Mouse (Mus musculus) MEL (cell line): ENCODE measurements around the gene Ppm1m. TPM values are rescaled to one million over a fixed set of nuclear protein-coding genes. Genes with fewer than 3 reads are reported as not detected.

Experiments
- DNase-seq: peaks from one replicate; pipeline ENCODE4 v3.0.0; 2011; ENCODE audit warnings: low read depth, low spot score
- H3K27ac ChIP-seq: 2 replicates; pipeline ENCODE4 v1.5.1; 2012; ENCODE audit warnings: low read depth, mild to moderate bottlenecking, control low read depth, low read length, moderate library complexity; ENCODE audit not compliant: control insufficient read depth
- H3K27me3 ChIP-seq, 2 experiments: fragments of 150-350 bp in 1 of 2; sonication (generic) in 1 of 2; 2 replicates each; pipeline ENCODE4 v1.6.1; 2012; ENCODE audit warnings: low read length in 2 of 2, mild to moderate bottlenecking in 2 of 2, improper control_type of control experiment in 1 of 2, moderate library complexity in 1 of 2; ENCODE audit not compliant: insufficient read depth in 2 of 2, control insufficient read depth in 1 of 2
- H3K36me3 ChIP-seq, 2 experiments: 2 replicates each; pipeline ENCODE4 v1.6.1; 2012 to 2014; ENCODE audit warnings: low read length in 2 of 2, improper control_type of control experiment in 1 of 2, inconsistent platforms in 1 of 2, mild to moderate bottlenecking in 1 of 2; ENCODE audit not compliant: insufficient read depth in 2 of 2, control insufficient read depth in 1 of 2
- H3K4me1 ChIP-seq, 2 experiments: fragments of 150-350 bp in 1 of 2; sonication (generic) in 1 of 2; 2 replicates each; pipeline ENCODE4 v1.6.1; 2012; ENCODE audit warnings: low read length in 2 of 2, improper control_type of control experiment in 1 of 2, mild to moderate bottlenecking in 1 of 2; ENCODE audit not compliant: insufficient read depth in 2 of 2, control insufficient read depth in 1 of 2
- H3K4me3 ChIP-seq, 2 experiments: fragments of 150-350 bp in 1 of 2; sonication (generic) in 1 of 2; 2 replicates each; pipeline ENCODE4 v1.5.1; 2012; ENCODE audit warnings: low read depth in 2 of 2, low read length in 2 of 2, mild to moderate bottlenecking in 2 of 2, moderate library complexity in 2 of 2, control low read depth in 1 of 2, improper control_type of control experiment in 1 of 2; ENCODE audit not compliant: control insufficient read depth in 1 of 2, insufficient read depth in 1 of 2
- H3K79me2 ChIP-seq: 2 replicates; pipeline ENCODE4 v1.6.1; 2012; ENCODE audit warnings: mild to moderate bottlenecking, low read length, moderate library complexity; ENCODE audit not compliant: control insufficient read depth, poor library complexity, insufficient read depth
- H3K9ac ChIP-seq: 2 replicates; pipeline ENCODE4 v1.6.1; 2012; ENCODE audit warnings: low read depth, mild to moderate bottlenecking, control low read depth, low read length, moderate library complexity; ENCODE audit not compliant: control insufficient read depth, poor library complexity, severe bottlenecking
- H3K9me3 ChIP-seq: fragments of 150-350 bp; sonication (generic); replicated peaks from 2 replicates; pipeline ENCODE4 v1.6.1; 2012; ENCODE audit warnings: mild to moderate bottlenecking, low read length, improper control_type of control experiment, moderate library complexity; ENCODE audit not compliant: insufficient read depth
- BHLHE40 ChIP-seq: IDR thresholded peaks from 2 replicates; pipeline ENCODE4 v1.6.1; 2012; ENCODE audit warnings: low read depth, mild to moderate bottlenecking, inconsistent platforms, low read length, improper control_type of control experiment, borderline replicate concordance
- CHD1 ChIP-seq: IDR thresholded peaks from 2 replicates; pipeline ENCODE4 v1.6.1; 2012; ENCODE audit warnings: low read depth, mild to moderate bottlenecking, inconsistent platforms, low read length, improper control_type of control experiment
- CHD2 ChIP-seq: IDR thresholded peaks from 2 replicates; pipeline ENCODE4 v1.6.1; 2011; ENCODE audit warnings: low read length, improper control_type of control experiment
- CTCF ChIP-seq, 3 experiments: IDR thresholded peaks in 2 of 3; conservative IDR thresholded peaks in 1 of 3; 2 replicates each; pipeline ENCODE4 v1.5.1; 2011 to 2012; ENCODE audit warnings: low read length in 3 of 3, low read depth in 2 of 3, mild to moderate bottlenecking in 2 of 3, improper control_type of control experiment in 1 of 3, inconsistent platforms in 1 of 3, mixed read lengths in 1 of 3, moderate library complexity in 1 of 3; ENCODE audit not compliant: control insufficient read depth in 1 of 3, insufficient read depth in 1 of 3, poor library complexity in 1 of 3, severe bottlenecking in 1 of 3
- E2F4 ChIP-seq: IDR thresholded peaks from 2 replicates; pipeline ENCODE4 v1.6.1; 2011; ENCODE audit warnings: low read depth, low read length, improper control_type of control experiment, borderline replicate concordance
- ELF1 ChIP-seq: IDR thresholded peaks from 2 replicates; pipeline ENCODE4 v1.6.1; 2014; ENCODE audit warnings: low read depth, mild to moderate bottlenecking, inconsistent platforms, low read length, improper control_type of control experiment, moderate library complexity
- GABPA ChIP-seq: IDR thresholded peaks from 2 replicates; pipeline ENCODE4 v1.6.1; 2012; ENCODE audit warnings: low read depth, mild to moderate bottlenecking, inconsistent platforms, low read length, improper control_type of control experiment, moderate library complexity
- HCFC1 ChIP-seq: IDR thresholded peaks from 2 replicates; pipeline ENCODE4 v1.6.1; 2012; ENCODE audit warnings: low read depth, mild to moderate bottlenecking, inconsistent platforms, low read length, improper control_type of control experiment, moderate library complexity
- MAX ChIP-seq: IDR thresholded peaks from 2 replicates; pipeline ENCODE4 v1.6.1; 2011; ENCODE audit warnings: low read length, improper control_type of control experiment
- MAZ ChIP-seq: IDR thresholded peaks from 2 replicates; pipeline ENCODE4 v1.6.1; 2012; ENCODE audit warnings: low read depth, mild to moderate bottlenecking, inconsistent platforms, low read length, improper control_type of control experiment
- MEF2A ChIP-seq: IDR thresholded peaks from 2 replicates; pipeline ENCODE4 v1.6.1; 2014; ENCODE audit warnings: low read depth, mild to moderate bottlenecking, inconsistent platforms, low read length, improper control_type of control experiment; ENCODE audit not compliant: poor library complexity, insufficient replicate concordance, severe bottlenecking; ENCODE audit errors: extremely low read depth
- MYB ChIP-seq: IDR thresholded peaks from 2 replicates; pipeline ENCODE4 v1.6.1; 2011; ENCODE audit warnings: mild to moderate bottlenecking, low read depth, low read length, improper control_type of control experiment
- MYC ChIP-seq: IDR thresholded peaks from 2 replicates; pipeline ENCODE4 v1.6.1; 2011; ENCODE audit warnings: low read depth, mild to moderate bottlenecking, low read length, improper control_type of control experiment, moderate library complexity
- NRF1 ChIP-seq: IDR thresholded peaks from 2 replicates; pipeline ENCODE4 v1.6.1; 2014; ENCODE audit warnings: low read depth, mild to moderate bottlenecking, inconsistent platforms, low read length, improper control_type of control experiment, moderate library complexity; ENCODE audit not compliant: poor library complexity, insufficient read depth, severe bottlenecking
- POLR2AphosphoS2 ChIP-seq: IDR thresholded peaks from 2 replicates; pipeline ENCODE4 v1.6.1; 2011; ENCODE audit warnings: low read length, improper control_type of control experiment
- RAD21 ChIP-seq: IDR thresholded peaks from 2 replicates; pipeline ENCODE4 v1.6.1; 2011; ENCODE audit warnings: mild to moderate bottlenecking, low read depth, low read length, improper control_type of control experiment
- SMC3 ChIP-seq: IDR thresholded peaks from 2 replicates; pipeline ENCODE4 v1.6.1; 2011; ENCODE audit warnings: low read depth, low read length, improper control_type of control experiment
- TAL1 ChIP-seq: IDR thresholded peaks from 2 replicates; pipeline ENCODE4 v1.6.1; 2012; ENCODE audit warnings: mild to moderate bottlenecking, inconsistent platforms, low read length, moderate library complexity, mixed read lengths
- TBP ChIP-seq: IDR thresholded peaks from 2 replicates; pipeline ENCODE4 v1.8.0; 2011; ENCODE audit warnings: low read depth, low read length, improper control_type of control experiment
- TCF12 ChIP-seq: IDR thresholded peaks from 2 replicates; pipeline ENCODE4 v1.6.1; 2014; ENCODE audit warnings: low read depth, mild to moderate bottlenecking, inconsistent platforms, low read length, improper control_type of control experiment, moderate library complexity
- USF1 ChIP-seq: IDR thresholded peaks from 2 replicates; pipeline ENCODE4 v1.6.1; 2014; ENCODE audit warnings: low read depth, mild to moderate bottlenecking, inconsistent platforms, low read length, improper control_type of control experiment, moderate library complexity
- ZKSCAN1 ChIP-seq: IDR thresholded peaks from 2 replicates; pipeline ENCODE4 v1.6.1; 2012; ENCODE audit warnings: low read depth, mild to moderate bottlenecking, inconsistent platforms, low read length, improper control_type of control experiment, moderate library complexity
- ZMIZ1 ChIP-seq: IDR thresholded peaks from 2 replicates; pipeline ENCODE4 v1.6.1; 2012; ENCODE audit warnings: low read depth, mild to moderate bottlenecking, inconsistent platforms, low read length, improper control_type of control experiment, moderate library complexity
- ZNF384 ChIP-seq: IDR thresholded peaks from 2 replicates; pipeline ENCODE4 v1.6.1; 2012; ENCODE audit warnings: low read depth, mild to moderate bottlenecking, inconsistent platforms, low read length, improper control_type of control experiment
- polyA plus RNA-seq, 2 experiments: library from polyadenylated mRNA; stranded (reverse) in 1 of 2; unstranded in 1 of 2; fragments of >175 nt in 1 of 2; fragments of >200 nt in 1 of 2; gene quantifications; 2 replicates each; pipeline versions ENCODE4 v1.2.1 to v1.2.4; 2012; ENCODE audit warnings: low replicate concordance in 2 of 2, low read depth in 1 of 2; ENCODE audit not compliant: insufficient read length in 2 of 2, insufficient read depth in 1 of 2, missing spikeins in 1 of 2
- total RNA-seq: library from RNA; depleted of rRNA; stranded (reverse); fragments of 300-350 nt; gene quantifications from 2 replicates; pipeline ENCODE4 v1.2.3, GENCODE M21; 2012

Ppm1m gene
- total and polyA plus RNA-seq, 3 experiments, result 34.2 to 47.2 TPM; not detected in 1

- DNase-seq, result no peak
- Histone ChIP-seq H3K36me3 (peaks cover 0 to 3% of the 10 kb centered on the region in 2 experiments; a peak in 2 of 4 replicates), H3K4me1 (peaks cover 0 to 7% of the 10 kb centered on the region in 2 experiments; a peak in 1 of 4 replicates), H3K9ac (no peak overlapping the region), H3K27ac (no peak overlapping the region), H3K9me3 (no peaks in the 10 kb centered on the region), H3K27me3 (no peaks in the 10 kb centered on the region), H3K4me3 (no peak overlapping the region), H3K79me2 (no peaks in the 10 kb centered on the region)
- no peak for TF ChIP-seq ZNF384
- TF ChIP-seq TBP, result no peak
- no peak for TF ChIP-seq CHD2
- no peak for TF ChIP-seq HCFC1
- no peak for TF ChIP-seq CTCF (IDR thresholded peaks at IDR 0.05 in 2 of 3, conservative IDR thresholded peaks at IDR 0.05 in 1 of 3; ENCODE audit: control insufficient read depth in 1 of 3, insufficient read depth in 1 of 3, low read depth in 2 of 3, low read length in 3 of 3, poor library complexity in 1 of 3, severe bottlenecking in 1 of 3)
- no peak for TF ChIP-seq E2F4
- no peak for TF ChIP-seq POLR2AphosphoS2
- TF ChIP-seq MAZ, result no peak
- no peak for TF ChIP-seq BHLHE40
- no peak for TF ChIP-seq SMC3
Measured at GRCm38 (mm10) chr9:106233953-106234352, 34.4 kb upstream of the Ppm1m start.

- DNase-seq, result no peak
- Histone ChIP-seq H3K27ac (no peak overlapping the region), H3K4me1 (peaks cover 0 to 7% of the 10 kb centered on the region in 2 experiments; a peak in 1 of 4 replicates), H3K79me2 (no peaks in the 10 kb centered on the region), H3K27me3 (no peaks in the 10 kb centered on the region), H3K36me3 (no peaks in the 10 kb centered on the region; a peak in 1 of 4 replicates), H3K4me3 (no peak overlapping the region), H3K9ac (no peak overlapping the region), H3K9me3 (no peaks in the 10 kb centered on the region)
- TF ChIP-seq ELF1, result no peak
- no peak for TF ChIP-seq TAL1
- no peak for TF ChIP-seq MYB
- no peak for TF ChIP-seq TBP
- no peak for TF ChIP-seq NRF1
- no peak for TF ChIP-seq MAX
- no peak for TF ChIP-seq TCF12
- TF ChIP-seq MEF2A, result no peak
- TF ChIP-seq ZMIZ1, result no peak
- no peak for TF ChIP-seq MYC
- TF ChIP-seq GABPA, result no peak
- TF ChIP-seq USF1, result no peak
- no peak for TF ChIP-seq POLR2AphosphoS2
- TF ChIP-seq RAD21, result no peak
- TF ChIP-seq ZKSCAN1, result no peak
- no peak for TF ChIP-seq CHD1
Measured at GRCm38 (mm10) chr9:106232956-106233355, 33.4 kb upstream of the Ppm1m start.
